Mouse (Mus musculus): ENCODE measurements at regions not wholly inside any gene's neighbourhood (a gene's known extent, or its start where the extent isn't known, plus 50 kb on each side); places are given as distances from the start of the nearest gene placed in this dataset.
"Not testable (repeated sequence)": the region's sequence is repeated elsewhere in the genome, so short reads cannot be mapped to it uniquely, and the experiment has no call there.

DNA sequence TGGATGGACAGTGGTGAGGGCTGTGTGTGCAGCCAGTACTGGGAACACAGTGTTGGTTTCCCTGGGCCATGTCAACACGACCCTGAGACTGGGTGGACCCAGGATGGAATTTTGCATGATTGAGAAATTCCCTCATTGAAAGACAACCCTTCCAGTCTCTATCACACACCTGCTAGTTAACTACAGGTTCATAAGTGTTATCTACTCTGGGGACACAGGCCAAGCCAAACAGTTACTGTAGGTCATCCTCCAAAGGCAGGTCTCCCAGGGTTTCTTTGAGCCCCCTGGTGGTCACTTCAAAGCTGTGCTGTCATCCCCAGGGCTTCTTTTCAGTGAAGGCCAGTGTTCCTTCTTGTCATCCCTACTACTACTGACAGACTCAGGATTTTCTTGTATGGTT, 276.7 kb downstream of the Cyp26b1 start:
- DNase-seq (ENCODE audit: low spot score in 2 of 2): peak in 1 of 2 experiments; percentile 6

DNA sequence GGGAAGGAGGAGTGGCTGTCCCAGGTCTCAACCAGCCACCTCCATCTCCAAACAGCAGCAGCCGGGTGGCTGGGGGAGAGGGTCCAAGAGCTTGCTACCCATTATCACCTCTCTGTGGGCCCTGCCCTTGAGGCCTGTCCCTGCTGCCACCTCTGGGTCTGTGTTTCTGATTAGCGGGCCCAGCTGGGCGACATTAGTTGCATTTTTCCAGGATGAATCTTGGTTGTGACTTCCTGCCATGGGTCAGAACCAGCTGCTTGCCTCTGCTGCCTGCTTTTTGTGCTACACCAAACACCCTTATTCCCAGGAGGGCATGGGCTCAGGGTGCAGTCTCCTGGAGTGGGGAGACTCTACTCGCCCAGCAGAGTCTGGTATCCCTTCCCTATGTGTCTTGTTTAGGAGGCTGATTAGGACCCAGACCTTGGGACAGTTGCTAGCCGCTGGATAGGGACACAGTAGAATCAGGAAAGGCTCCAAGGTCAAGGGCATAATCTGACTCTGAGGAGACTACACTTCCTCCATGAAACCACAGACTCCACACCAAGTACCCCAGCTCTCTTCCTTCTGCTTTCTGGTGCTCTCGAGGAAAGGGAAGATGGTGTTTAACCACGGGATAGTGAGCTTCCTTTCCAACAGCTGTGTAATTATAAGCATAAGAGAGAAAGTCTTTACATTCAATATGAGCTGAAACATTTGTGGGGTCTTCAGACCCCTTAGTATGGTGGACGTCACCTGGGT, 278.4 kb downstream of the Cyp26b1 start:
- no peak for DNase-seq (ENCODE audit: low spot score in 2 of 2)

DNA sequence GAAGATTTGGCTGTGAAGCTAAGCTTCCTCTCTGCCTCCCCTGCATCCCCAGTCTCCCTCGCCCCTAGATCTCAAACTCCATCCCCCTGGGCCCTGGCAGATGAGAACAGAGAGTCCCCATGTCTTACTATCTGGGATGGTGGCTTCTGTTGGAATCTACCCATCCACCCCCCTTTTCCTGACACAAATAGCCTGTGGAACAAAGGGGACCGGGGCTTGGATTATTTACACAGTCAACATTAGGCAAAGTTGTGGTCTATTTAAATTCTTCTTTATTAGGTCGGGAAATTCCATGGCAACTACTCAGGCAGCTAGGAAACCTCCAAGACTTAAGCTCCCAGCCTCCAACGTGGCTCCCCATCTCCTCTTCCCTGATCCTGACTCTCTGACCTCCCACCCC, 279.9 kb downstream of the Cyp26b1 start:
- DNase-seq (ENCODE audit: low spot score in 2 of 2): no peak

DNA sequence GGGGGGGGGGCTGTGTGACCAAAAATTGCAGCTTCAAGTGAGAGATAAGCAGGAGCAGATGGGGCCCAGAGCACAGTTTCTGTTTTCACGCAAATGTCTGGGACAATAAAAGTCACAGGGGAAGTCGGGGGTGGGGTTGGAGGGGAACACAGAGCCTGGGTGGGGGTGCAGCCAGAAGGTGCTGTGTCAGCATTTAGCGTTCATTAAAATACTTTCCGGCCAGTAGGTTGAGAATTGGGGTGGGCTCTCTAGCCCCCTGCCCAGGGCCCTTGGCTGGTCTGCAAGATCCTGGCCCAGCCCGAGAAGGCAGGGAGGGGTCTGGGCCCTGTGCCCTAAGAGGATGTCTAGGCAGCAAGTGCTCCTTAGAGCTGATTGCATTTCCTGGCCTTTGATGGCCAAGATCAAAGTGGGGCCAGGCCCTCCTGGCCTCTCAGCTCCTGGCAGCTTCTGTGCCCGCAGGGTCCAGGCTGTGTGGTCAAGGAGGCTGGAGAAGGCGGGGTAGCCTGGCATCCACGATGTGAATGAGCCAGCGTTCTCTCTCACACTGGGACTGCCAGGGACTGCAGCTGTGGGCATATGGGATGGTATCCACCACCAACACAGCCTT, 283.0 kb downstream of the Cyp26b1 start:
- DNase-seq (ENCODE audit: low spot score in 2 of 2): no peak

DNA sequence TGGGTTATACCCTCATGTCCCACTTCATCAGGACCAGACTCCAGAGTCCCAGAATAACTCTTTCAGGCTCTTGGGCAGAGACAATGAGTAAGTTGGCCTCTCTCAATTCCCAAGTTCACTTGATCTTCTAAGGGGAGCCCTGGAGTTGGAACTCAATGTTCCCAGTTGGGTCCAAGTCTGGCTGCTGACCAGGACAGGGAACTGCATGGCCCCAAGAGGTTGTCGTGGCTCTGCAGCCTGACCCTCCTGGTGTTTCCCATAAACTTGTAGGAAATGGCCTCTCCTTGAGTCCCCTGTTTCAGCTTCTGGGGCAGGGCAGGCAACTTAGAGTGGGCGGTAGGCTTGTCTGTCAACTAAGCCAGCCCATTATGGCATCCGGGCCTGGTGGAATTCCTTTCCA, 286.2 kb downstream of the Cyp26b1 start:
- no peak for DNase-seq (ENCODE audit: low spot score in 2 of 2)

DNA sequence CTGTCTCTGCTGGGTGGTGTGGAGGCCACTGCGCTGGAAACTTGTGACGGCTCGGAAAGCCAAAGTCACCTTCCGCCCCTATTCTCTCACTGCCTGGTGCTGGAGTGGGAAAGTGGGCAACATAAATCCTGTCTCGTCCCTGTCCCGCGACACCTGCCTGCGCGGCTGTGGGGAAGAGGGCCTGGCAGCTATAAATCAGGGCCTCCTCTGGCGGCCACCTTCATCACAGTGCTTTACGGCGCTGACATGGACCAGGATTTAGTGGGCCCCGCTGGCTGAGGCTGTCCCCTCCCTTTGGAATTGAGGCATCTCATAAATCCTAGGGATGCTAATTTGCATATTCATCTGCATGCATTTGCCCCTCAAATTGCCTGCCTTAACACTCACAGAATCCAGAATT, 287.1 kb downstream of the Cyp26b1 start:
- DNase-seq (ENCODE audit: low spot score in 2 of 2): no peak

DNA sequence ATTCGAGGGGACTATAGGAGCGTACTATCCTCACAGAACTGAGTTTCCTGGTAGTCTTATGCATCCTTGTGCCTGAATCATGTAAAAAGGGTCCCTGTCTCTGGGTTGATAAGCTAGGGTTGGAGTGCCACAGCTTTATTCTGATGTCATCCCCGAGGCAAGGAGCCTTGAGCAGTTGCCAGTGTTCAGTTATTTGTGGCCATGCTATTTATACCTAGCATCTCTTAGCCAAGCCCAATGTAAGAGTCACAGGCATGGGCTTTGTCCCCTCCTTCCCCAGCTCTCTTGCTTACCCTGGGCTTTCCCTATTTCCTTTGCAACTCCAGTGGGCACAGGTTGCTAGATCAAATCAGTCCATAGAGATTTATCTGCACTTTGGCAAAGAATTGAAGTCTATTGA, 288.6 kb downstream of the Cyp26b1 start:
- no peak for DNase-seq (ENCODE audit: low spot score in 2 of 2)

DNA sequence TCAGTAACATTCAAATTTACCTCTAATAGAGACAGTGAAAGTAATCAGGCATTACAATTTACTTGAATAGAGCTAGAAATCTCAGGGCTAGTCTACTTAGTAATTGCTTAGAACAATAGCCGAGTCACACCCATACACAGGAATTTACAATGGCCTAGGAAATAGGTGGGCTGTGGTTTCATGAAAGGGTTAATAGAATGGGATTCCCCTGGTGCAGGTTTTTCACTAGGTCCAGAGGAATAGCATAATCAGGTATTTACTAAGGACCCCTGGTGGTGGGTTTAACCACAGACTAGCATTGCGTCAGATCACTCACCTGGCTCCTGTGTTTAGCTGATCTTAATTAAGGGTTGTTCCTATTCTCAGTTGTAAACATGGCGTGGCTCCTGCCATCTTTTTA, 290.8 kb downstream of the Cyp26b1 start:
- not testable (repeated sequence) for DNase-seq (ENCODE audit: low spot score in 2 of 2)

DNA sequence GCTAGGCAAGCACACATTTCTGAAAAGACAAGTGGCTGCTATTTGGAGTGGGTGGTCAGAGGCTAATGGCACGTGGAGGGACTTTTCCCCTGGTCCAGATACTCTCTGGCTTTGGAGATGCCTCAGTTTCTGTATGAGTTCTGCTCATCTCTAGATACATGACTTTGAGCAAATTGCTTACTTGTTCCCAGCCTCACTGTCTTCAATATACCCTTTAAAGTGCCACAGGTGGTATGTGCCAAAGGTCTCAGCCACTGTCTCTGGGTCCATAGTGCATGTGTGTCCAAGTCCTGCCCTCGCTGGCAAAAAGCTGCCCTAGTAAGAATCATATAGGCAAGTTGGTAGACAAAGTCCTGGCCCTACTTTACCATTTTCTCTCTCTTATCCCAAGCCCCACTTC, 291.5 kb downstream of the Dysf start:
- no peak for DNase-seq (ENCODE audit: low spot score in 2 of 2)

DNA sequence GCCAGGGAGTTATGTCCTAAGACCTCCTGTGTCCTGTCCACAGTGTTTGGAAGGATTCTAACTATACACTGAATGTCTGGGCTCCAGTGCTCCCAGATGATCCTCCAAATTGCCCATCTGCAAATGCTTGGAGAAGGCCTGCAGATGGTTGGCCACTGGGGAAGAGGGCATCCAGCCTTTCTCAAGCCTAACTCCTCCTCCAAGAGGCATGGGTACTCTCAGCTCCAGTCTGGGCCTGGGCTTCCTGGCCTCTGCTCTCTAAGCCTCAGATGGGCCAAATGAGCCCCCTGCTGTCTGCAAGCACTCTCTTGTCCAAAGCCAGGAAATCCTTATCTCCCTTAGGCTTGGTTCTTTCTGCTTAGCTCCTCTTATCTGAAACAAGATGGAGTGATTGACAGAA, 290.8 kb downstream of the Dysf start:
- DNase-seq (ENCODE audit: low spot score in 2 of 2): no peak

DNA sequence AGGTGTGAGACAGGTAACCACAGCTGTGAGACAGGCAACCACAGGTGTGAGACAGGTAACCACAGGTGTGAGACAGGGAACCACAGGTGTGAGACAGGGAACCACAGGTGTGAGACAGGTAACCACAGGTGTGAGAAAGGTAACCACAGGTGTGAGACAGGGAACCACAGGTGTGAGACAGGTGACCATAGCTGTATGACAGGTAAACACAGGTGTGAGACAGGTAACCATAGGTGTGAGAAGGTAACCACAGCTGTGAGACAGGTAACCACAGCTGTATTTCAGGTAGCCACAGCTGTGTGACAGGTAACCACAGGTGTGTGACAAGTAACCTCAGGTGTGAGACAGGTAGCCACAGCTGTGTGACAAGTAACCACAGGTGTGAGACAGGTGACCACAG, 265.5 kb downstream of the Dysf start:
- DNase-seq (ENCODE audit: low spot score in 2 of 2): not testable (repeated sequence)

DNA sequence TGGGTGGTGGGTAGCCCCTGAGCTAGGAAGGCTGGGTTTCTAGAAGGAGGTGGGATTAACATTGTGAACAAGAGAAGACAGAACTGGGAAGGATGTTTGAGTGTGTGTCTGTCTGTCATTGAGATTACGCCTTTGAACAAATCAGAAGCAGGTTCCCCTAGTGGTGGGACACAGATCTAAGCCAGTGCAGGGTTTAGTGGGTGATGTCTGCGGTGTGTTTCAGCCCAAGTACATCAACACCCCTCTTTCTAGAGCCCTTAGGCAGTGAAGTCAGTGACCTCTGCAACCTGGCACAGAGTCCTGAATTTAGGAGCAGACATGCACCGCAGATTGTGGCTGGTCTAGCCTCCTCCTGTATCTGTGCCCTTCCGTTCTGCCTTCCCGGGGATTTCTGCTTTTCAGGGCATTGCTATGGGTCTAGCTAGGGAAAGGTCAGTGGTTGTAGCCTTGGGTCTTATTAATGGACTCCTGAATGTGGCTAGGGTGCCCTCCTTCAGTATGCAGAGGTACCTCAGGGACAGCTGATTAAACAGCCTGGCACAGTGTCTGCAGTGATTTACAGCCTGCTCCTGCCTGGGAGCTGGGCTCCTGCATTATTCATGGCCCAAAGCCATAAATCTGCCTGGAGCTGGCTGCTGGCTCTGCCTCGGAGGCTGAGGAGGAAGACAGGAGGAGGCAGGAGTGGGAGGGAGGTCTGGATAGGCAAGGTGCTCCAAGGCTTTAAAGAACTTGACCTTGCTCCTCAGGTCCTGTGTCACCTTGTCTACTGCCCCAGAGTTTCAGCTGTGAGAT, 264.3 kb downstream of the Dysf start:
- peak; percentile 64 to 74 for DNase-seq (ENCODE audit: low spot score in 2 of 2)

DNA sequence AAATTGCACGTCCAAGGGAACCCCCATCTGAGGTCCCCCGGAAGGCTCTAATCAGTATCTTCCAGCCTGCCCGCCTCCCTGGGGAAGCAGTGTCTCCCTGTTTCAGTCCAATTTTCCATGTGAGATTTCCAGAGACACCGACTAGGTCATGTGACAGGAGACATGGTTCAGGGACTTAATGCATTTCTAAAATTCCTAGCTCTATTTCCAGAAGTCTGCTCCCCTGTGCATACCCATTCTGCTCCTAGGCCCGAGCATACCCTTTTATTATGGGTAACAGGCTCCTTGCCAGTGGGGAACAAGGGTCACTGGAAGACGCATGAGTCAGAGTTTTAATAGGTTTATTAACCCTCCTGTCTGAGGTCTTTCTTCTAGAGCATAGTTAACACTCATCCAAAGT, 263.6 kb downstream of the Dysf start:
- no peak for DNase-seq (ENCODE audit: low spot score in 2 of 2)

DNA sequence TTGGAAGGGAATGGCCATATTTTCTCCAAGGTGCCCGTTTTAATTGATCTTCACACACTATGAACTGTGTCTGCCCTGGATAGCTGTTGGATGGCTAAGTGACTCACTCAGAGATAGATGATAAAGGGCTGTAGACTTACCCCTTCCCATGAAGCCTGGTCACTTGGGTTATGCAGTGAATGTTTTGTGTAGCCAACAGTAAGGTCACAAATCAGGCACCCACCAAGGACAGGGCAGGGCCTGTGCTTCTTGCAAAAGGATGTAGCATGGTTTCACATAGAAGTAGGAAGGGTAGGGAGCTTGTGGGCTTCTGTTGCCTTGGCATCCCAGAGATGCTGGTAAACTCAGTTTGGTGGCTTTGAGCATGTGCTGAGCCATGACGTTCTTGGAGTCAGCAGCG, 263.1 kb downstream of the Dysf start:
- DNase-seq (ENCODE audit: low spot score in 2 of 2): no peak

DNA sequence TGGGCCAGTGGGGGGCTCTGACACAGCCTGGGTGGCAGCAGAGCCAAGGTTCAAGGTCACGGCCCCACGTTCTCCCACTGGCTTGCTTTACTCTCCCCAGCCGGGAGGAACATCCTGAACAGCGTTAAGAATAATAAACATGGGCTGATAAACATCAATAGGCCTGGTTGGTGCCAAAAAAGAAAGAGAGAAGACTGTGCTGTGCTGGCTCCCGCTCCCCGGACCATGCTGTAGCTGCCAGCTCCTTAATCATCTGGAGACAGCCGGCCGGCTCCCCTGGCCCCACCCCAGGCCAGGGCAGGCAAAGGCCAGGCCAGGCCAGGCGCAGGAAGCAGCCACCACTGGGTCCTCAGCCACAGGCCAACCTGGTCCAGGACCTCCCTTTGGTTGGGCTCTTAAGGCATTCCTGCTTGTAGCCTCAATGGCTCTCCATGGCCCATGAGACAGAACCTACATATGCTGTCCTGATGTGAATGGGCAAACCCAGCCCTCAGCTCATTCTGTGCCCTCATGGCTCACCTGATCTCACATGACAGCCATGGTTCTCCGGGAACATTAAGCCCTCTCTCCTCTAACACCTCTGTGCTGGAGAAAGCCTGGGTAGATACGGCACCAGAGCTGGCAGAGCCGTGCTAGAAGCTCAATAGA, 262.3 kb downstream of the Dysf start:
- no peak for DNase-seq (ENCODE audit: low spot score in 2 of 2)

DNA sequence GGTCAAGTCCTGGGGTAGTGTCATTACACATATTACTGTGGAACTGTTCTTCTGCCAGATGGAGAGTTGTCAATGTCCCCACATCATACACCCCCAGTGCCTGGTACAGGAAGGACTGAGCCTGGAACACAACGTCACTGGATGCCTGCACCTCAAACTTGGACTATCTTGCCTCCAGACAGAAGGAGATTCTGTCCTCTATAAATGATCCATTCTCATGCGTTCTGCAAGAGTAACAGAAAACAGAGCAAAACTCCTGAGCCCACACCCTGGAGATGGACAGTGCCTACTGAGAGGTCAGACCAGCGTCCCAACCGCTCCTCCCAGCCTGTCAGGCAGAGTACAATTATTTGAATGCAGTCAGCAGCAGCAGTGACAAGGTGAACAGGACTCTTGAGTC, 261.1 kb downstream of the Dysf start:
- no peak for DNase-seq (ENCODE audit: low spot score in 2 of 2)

DNA sequence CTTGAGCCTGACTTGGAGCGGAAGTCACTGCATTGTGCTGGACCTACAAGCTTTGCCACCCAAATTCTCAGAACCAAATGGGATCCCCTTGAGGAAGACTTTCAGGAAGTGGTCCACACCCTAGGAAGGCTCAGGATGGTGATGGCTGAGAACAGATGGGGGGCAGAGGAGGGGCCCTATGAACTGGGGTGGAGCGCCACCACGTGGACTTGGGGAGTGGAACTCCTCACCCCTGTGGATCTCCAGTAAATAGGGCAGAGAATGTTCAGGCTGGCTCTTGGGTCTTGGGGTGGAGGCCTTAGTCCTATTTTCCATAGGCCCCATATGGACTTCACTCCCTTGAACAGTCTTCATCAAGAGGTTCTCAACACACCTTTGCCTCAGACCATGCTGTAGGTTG, 260.6 kb downstream of the Dysf start:
- DNase-seq (ENCODE audit: low spot score in 2 of 2): no peak

DNA sequence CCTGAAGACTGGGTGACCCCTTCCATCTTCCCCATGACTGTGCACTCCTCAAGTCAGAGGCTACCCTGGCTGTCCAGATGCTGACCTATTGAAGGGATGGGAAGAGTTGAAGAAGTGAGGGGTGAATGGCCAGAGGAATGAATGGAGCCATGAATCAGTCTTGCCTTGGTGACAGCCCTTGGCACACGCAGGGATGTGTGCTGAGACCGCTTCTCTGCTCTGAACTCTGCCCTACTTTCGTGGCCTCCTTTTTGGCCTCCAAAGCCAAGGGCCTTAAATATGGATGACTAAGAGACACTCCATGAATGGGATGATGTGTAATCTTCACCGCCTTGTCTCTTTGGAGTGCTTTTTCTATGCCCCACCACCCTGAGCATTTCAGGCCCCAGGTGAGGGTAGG, 259.7 kb downstream of the Dysf start:
- no peak for DNase-seq (ENCODE audit: low spot score in 2 of 2)

DNA sequence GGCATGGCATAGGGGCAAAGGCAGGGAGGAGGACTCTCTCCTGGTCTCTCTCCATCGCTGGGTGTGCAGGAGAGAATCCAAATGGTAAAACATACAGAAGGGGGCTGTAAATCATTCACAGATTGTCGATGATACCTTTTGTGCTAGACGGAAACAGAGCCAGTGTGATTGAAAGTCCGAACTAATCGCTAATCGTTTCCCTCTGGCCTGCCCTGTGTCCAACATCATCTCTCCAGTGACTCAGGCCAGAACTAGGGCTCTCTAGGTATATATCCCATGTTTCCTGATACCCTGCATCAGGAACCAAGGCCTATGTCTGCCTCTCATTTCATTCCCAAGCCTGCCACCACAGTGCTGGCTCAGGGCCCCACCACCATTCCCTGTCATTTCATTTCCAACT, 259.1 kb downstream of the Dysf start:
- no peak for DNase-seq (ENCODE audit: low spot score in 2 of 2)

DNA sequence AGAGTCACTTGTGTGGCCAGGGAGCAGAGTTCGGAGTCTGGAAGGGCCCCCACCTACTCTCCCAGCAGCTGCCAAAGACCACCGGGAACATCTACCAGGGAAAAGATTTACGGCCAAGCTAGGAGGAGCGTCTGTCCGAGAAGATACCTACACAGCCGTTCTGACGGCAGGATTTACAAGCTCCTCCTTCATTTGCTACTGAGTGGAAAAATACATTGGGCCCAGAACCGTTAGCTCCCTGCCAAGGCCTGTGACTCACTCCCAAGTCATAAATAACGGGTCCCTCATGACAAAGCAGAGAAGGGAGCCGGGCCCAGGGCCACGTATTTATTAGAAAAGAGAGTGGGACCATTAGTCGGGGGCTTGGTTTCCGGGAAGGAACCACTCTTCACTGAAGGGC, 258.3 kb downstream of the Dysf start:
- peak; percentile 10 to 17 for DNase-seq (ENCODE audit: low spot score in 2 of 2)

DNA sequence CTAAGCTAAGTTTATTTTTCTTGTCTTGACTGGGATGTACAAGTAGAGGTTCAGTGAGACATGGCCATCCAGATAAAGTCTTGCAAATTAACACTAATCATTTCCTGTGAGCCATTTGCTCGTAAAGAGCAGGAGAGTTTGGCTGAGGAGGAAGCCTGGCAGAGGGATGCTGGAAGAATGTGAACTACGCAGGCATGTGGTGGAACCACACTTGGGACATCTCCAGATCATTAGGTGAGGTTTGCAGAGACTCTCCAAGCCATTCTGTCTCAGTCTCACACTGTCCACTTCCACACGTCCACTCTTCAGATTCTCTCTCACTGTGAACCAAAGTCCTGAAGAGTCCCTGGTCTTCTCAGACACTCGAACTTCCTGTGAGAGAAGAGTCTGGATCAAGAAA, 256.3 kb downstream of the Dysf start:
- DNase-seq (ENCODE audit: low spot score in 2 of 2): no peak

DNA sequence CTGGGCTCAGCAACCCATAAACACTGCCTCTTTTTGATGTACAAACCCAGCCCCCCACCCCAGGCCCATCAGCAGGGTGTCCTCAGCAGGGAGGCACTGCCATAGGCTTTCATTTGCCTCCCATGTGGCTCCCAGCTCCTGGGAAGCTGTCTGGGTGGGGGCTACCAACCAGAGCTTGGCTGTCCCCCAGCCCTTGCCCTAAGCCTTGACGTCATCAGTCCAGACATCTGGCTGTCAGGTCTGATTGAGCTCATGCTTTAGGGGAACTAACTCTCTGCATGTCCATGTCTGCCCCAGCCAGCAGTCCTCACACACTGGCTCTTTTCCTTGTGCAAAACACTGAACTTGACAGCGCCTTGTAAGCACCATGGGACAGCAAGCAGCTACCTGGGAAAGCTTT, 255.3 kb downstream of the Dysf start:
- DNase-seq (ENCODE audit: low spot score in 2 of 2): no peak

DNA sequence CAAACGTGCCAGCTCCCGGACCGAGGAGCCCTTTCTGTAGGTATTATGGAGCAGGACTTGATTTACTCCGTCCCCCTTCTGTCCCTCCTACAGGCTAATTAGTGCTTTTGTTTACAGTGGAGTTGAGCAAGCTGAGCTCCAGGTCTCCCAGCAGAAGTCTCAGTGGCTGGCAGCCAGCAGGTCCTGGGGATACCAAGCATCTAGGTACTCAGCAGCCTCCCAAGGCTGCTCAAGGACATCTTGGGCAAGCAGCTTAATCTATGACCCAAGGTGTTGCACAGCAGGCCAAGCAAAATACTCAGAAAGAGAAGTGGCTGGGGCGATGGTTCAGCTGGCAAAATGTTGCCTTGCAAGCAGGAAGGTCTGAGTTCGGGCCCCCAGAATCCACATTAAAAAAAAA, 254.4 kb downstream of the Dysf start:
- DNase-seq (ENCODE audit: low spot score in 2 of 2): no peak

Measured in frontal cortex, postnatal 36 days (tissue).